Mouse (Mus musculus): ENCODE data around the gene Wrap53.

GRCm38 (mm10) chr11:69557381-69557958 lies 22.6 kb downstream of the Wrap53 start:
- TF ChIP-seq POLR2A (IDR thresholded peaks at IDR 0.05; ENCODE audit: borderline replicate concordance, extremely low read depth, low read depth, low read length) (no peak), CTCF (IDR thresholded peaks at IDR 0.05; ENCODE audit: insufficient read depth, low read length) (no peak)

Data from lung, adult 2 months (tissue).